Mouse (Mus musculus): ENCODE measurements around the gene Rtkn2. TPM values are rescaled to one million over a fixed set of nuclear protein-coding genes. Genes with fewer than 3 reads are reported as not detected.

The Rtkn2 gene
- total and polyA plus RNA-seq, 3 experiments: 0.11 TPM; not detected in 2

GRCm38 (mm10) chr10:68040394-68040793, 61.0 kb downstream of the Rtkn2 start:
- no peak for ATAC-seq (ENCODE audit: extremely low read depth, insufficient number of reproducible peaks, low FRiP score, poor library complexity, severe bottlenecking)
- no peaks in the 10 kb centered on the region for H3K4me1 ChIP-seq (ENCODE audit: insufficient read depth, low read depth, low read length)
- no peak for TF ChIP-seq GATA1 (IDR thresholded peaks at IDR 0.05; ENCODE audit: borderline replicate concordance, low read length)
- TF ChIP-seq CTCF (IDR thresholded peaks at IDR 0.05; ENCODE audit: low read depth, low read length): no peak
- no peak for TF ChIP-seq GATA2 (IDR thresholded peaks at IDR 0.05; ENCODE audit: borderline replicate concordance, low read depth, low read length)
- TF ChIP-seq TAL1 (conservative IDR thresholded peaks at IDR 0.05; ENCODE audit: low read depth, low read length): no peak
- TF ChIP-seq POLR2AphosphoS5 (IDR thresholded peaks at IDR 0.05; ENCODE audit: insufficient replicate concordance, low read depth, low read length): no peak
- no peaks in the 10 kb centered on the region for H3K27me3 ChIP-seq (ENCODE audit: insufficient read depth, low read length)
- no peaks in the 10 kb centered on the region for H3K36me3 ChIP-seq (replicated peaks)
- peaks cover 42% of the 10 kb centered on the region for H3K9me3 ChIP-seq (replicated peaks)
- no peak overlapping the region for H3K4me3 ChIP-seq (ENCODE audit: low read depth, low read length)
- DNase-seq (ENCODE audit: low spot score): no peak

GRCm38 (mm10) chr10:68043973-68044372, 64.6 kb downstream of the Rtkn2 start:
- DNase-seq (ENCODE audit: low spot score): no peak
- Histone ChIP-seq H3K4me3 (ENCODE audit: low read depth, low read length) (no peak overlapping the region), H3K27me3 (ENCODE audit: insufficient read depth, low read length) (no peaks in the 10 kb centered on the region), H3K9me3 (replicated peaks) (peaks cover 38% of the 10 kb centered on the region), H3K36me3 (replicated peaks) (no peaks in the 10 kb centered on the region), H3K4me1 (ENCODE audit: insufficient read depth, low read depth, low read length) (no peaks in the 10 kb centered on the region)
- ATAC-seq (ENCODE audit: extremely low read depth, insufficient number of reproducible peaks, low FRiP score, poor library complexity, severe bottlenecking): no peak
- TF ChIP-seq GATA1 (IDR thresholded peaks at IDR 0.05; ENCODE audit: borderline replicate concordance, low read length) (no peak), TAL1 (conservative IDR thresholded peaks at IDR 0.05; ENCODE audit: low read depth, low read length) (no peak), CTCF (IDR thresholded peaks at IDR 0.05; ENCODE audit: low read depth, low read length) (no peak), GATA2 (IDR thresholded peaks at IDR 0.05; ENCODE audit: borderline replicate concordance, low read depth, low read length) (no peak), POLR2AphosphoS5 (IDR thresholded peaks at IDR 0.05; ENCODE audit: insufficient replicate concordance, low read depth, low read length) (no peak)

GRCm38 (mm10) chr10:68044864-68045263, 65.5 kb downstream of the Rtkn2 start:
- TF ChIP-seq GATA2 (IDR thresholded peaks at IDR 0.05; ENCODE audit: borderline replicate concordance, low read depth, low read length) (no peak), GATA1 (IDR thresholded peaks at IDR 0.05; ENCODE audit: borderline replicate concordance, low read length) (no peak), CTCF (IDR thresholded peaks at IDR 0.05; ENCODE audit: low read depth, low read length) (no peak), TAL1 (conservative IDR thresholded peaks at IDR 0.05; ENCODE audit: low read depth, low read length) (no peak), POLR2AphosphoS5 (IDR thresholded peaks at IDR 0.05; ENCODE audit: insufficient replicate concordance, low read depth, low read length) (no peak)
- ATAC-seq (ENCODE audit: extremely low read depth, insufficient number of reproducible peaks, low FRiP score, poor library complexity, severe bottlenecking) (no peak), DNase-seq (ENCODE audit: low spot score) (no peak)
- Histone ChIP-seq H3K4me3 (ENCODE audit: low read depth, low read length) (no peak overlapping the region), H3K9me3 (replicated peaks) (peaks cover 39% of the 10 kb centered on the region), H3K4me1 (ENCODE audit: insufficient read depth, low read depth, low read length) (no peaks in the 10 kb centered on the region), H3K36me3 (replicated peaks) (no peaks in the 10 kb centered on the region), H3K27me3 (ENCODE audit: insufficient read depth, low read length) (no peaks in the 10 kb centered on the region)

GRCm38 (mm10) chr10:68048641-68049305, 69.4 kb downstream of the Rtkn2 start:
- ATAC-seq (ENCODE audit: extremely low read depth, insufficient number of reproducible peaks, low FRiP score, poor library complexity, severe bottlenecking) (no peak), DNase-seq (ENCODE audit: low spot score) (no peak)
- no peaks in the 10 kb centered on the region for H3K36me3 ChIP-seq (replicated peaks)
- H3K4me3 ChIP-seq (ENCODE audit: low read depth, low read length): no peak overlapping the region
- H3K27me3 ChIP-seq (ENCODE audit: insufficient read depth, low read length): no peaks in the 10 kb centered on the region
- H3K4me1 ChIP-seq (ENCODE audit: insufficient read depth, low read depth, low read length): no peaks in the 10 kb centered on the region
- H3K9me3 ChIP-seq (replicated peaks): peaks cover 46% of the 10 kb centered on the region
- no peak for TF ChIP-seq GATA2 (IDR thresholded peaks at IDR 0.05; ENCODE audit: borderline replicate concordance, low read depth, low read length)
- TF ChIP-seq POLR2AphosphoS5 (IDR thresholded peaks at IDR 0.05; ENCODE audit: insufficient replicate concordance, low read depth, low read length): no peak
- TF ChIP-seq TAL1 (conservative IDR thresholded peaks at IDR 0.05; ENCODE audit: low read depth, low read length): no peak
- TF ChIP-seq CTCF (IDR thresholded peaks at IDR 0.05; ENCODE audit: low read depth, low read length): no peak
- no peak for TF ChIP-seq GATA1 (IDR thresholded peaks at IDR 0.05; ENCODE audit: borderline replicate concordance, low read length)

GRCm38 (mm10) chr10:68050882-68051281, 71.5 kb downstream of the Rtkn2 start:
- Histone ChIP-seq H3K9me3 (replicated peaks) (peaks cover 42% of the 10 kb centered on the region), H3K4me1 (ENCODE audit: insufficient read depth, low read depth, low read length) (no peaks in the 10 kb centered on the region), H3K27me3 (ENCODE audit: insufficient read depth, low read length) (no peaks in the 10 kb centered on the region), H3K4me3 (ENCODE audit: low read depth, low read length) (no peak overlapping the region), H3K36me3 (replicated peaks) (no peaks in the 10 kb centered on the region)
- TF ChIP-seq CTCF (IDR thresholded peaks at IDR 0.05; ENCODE audit: low read depth, low read length): no peak
- TF ChIP-seq GATA2 (IDR thresholded peaks at IDR 0.05; ENCODE audit: borderline replicate concordance, low read depth, low read length): no peak
- no peak for TF ChIP-seq POLR2AphosphoS5 (IDR thresholded peaks at IDR 0.05; ENCODE audit: insufficient replicate concordance, low read depth, low read length)
- TF ChIP-seq GATA1 (IDR thresholded peaks at IDR 0.05; ENCODE audit: borderline replicate concordance, low read length): no peak
- no peak for TF ChIP-seq TAL1 (conservative IDR thresholded peaks at IDR 0.05; ENCODE audit: low read depth, low read length)
- ATAC-seq (ENCODE audit: extremely low read depth, insufficient number of reproducible peaks, low FRiP score, poor library complexity, severe bottlenecking): no peak
- DNase-seq (ENCODE audit: low spot score): no peak

DNA sequence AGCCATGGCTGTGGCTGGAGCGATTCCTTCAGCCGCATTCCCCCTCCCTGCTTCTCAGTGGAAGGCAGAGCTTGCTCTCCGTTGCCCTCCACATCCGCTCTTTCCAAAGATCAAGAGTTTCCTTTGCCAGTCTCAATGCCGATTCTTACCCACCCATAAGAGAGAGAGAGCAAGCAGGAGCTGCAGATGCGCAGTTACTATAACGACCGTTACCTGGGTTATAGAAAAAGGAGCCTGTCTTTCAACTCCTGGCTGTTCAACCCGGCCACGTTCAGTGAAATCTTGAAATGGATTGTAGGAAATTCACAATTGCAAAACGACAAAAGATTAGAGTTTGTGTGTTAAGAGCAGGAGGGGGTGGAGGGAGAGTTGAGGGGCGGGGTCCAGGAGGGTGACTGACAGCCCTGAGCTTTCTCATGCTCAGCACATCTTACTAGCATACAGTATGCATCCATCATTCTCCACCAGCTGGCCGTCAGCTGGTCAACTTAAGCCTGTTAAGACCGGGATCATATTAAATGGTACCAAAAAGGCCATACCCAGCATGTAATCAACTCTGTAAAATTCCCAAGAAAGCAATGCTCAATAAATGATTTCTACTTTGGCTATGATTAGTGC, 72.1 kb downstream of the Rtkn2 start:
- no peaks in the 10 kb centered on the region for H3K27me3 ChIP-seq (ENCODE audit: insufficient read depth, low read length)
- TF ChIP-seq GATA1 (IDR thresholded peaks at IDR 0.05; ENCODE audit: borderline replicate concordance, low read length) (no peak), POLR2AphosphoS5 (IDR thresholded peaks at IDR 0.05; ENCODE audit: insufficient replicate concordance, low read depth, low read length) (no peak), TAL1 (conservative IDR thresholded peaks at IDR 0.05; ENCODE audit: low read depth, low read length) (no peak), GATA2 (IDR thresholded peaks at IDR 0.05; ENCODE audit: borderline replicate concordance, low read depth, low read length) (no peak), CTCF (IDR thresholded peaks at IDR 0.05; ENCODE audit: low read depth, low read length) (no peak)
- no peak for ATAC-seq (ENCODE audit: extremely low read depth, insufficient number of reproducible peaks, low FRiP score, poor library complexity, severe bottlenecking)

More for the DNA sequence above, 72.1 kb downstream of the Rtkn2 start:
- no peak for DNase-seq (ENCODE audit: low spot score)
- Histone ChIP-seq H3K4me1 (ENCODE audit: insufficient read depth, low read depth, low read length) (no peaks in the 10 kb centered on the region), H3K9me3 (replicated peaks) (peaks cover 42% of the 10 kb centered on the region), H3K4me3 (ENCODE audit: low read depth, low read length) (no peak overlapping the region), H3K36me3 (replicated peaks) (no peaks in the 10 kb centered on the region)

Data from G1E (cell line).